Mouse (Mus musculus) liver, postnatal 0 days (tissue): Measurements from ENCODE around the gene Xpo6.

ENCODE experiments used
- CTCF ChIP-seq: sonication (generic); IDR thresholded peaks from 2 replicates; pipeline ENCODE4 v1.5.1; 2016; ENCODE audit warnings: antibody characterized with exemption, low read depth
- EP300 ChIP-seq: IDR thresholded peaks from 2 replicates; pipeline ENCODE4 v1.6.1; 2016; ENCODE audit warnings: antibody characterized with exemption, low read depth, mild to moderate bottlenecking

GRCm38 (mm10) chr7:126083341-126083979 lies 116.8 kb downstream of the Xpo6 start:
- TF ChIP-seq CTCF (peak; percentile 49), EP300 (no peak)
